Mouse (Mus musculus): ENCODE measurements around the gene Cyb5r3. TPM values are rescaled to one million over a fixed set of nuclear protein-coding genes. Genes with fewer than 3 reads are reported as not detected.
A peak's percentile ranks its signal among the peaks of the same experiment; 100 is the strongest.

The Cyb5r3 gene
- polyA plus RNA-seq, 1 experiment from 2014 or later, result 110 TPM

DNA sequence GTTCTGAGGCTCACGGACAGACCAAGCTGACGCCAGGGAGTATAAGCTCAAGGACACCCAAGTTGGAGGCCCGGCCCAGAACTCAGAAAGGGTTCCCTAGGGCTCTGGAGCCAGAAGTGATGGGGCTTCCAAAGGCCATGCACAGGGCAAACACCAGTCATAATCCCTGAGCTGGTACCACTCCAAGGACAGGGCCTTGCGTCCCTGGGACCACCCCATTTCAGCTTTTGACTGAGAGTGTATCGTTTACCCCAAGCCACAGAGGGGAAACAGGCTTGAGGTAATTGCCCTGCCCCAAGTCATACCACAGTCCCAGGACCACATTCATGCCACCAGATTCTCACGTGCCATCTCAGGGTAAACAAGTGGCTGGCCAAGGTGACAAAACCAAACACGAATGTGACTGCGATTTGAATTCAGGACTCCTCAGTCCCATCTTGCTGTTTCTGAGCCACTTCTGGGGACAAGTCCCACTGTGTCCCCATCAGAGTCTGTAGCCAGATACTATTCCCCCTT lies 4.8 kb downstream of the Cyb5r3 start:
- Histone ChIP-seq H3K27me3 (no peaks in the 10 kb centered on the region), H3K4me2 (replicated peaks) (no peak overlapping the region), H3K4me1 (peaks cover 26% of the 10 kb centered on the region), H3K9ac (0 out of 2 replicates have a peak overlapping the region, but pooled peaks have one; percentile 31), H3K27ac (0 out of 2 replicates have a peak overlapping the region, but pooled peaks have one; percentile 33), H3K9me3 (no peaks in the 10 kb centered on the region), H3K36me3 (peaks cover 17% of the 10 kb centered on the region), H3K4me3 (no peak overlapping the region)
- 86% methylated on average over 8 of the region's 8 CpGs for WGBS
- ATAC-seq (ENCODE audit: low FRiP score, low read depth), result no peak

DNA sequence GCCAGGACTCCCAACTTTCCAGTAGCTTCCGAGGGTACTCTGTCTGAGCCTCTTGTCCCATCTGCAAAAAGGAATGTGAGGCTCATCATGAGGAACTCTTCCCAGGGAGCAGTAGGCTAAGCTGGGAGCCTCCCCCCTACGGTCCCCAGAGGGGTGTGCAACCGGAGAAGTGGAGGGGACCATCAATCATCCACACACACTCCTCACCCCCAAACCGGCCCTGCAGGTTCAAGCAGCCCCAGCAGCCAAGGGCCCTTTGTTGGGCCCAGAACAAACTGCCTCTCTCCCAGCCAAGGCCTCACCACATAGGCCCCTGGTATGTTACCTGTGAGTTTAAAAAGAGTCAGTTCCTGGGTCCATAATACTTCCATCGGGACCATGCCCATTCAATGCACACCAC lies 5.3 kb downstream of the Cyb5r3 start:
- H3K9ac ChIP-seq, result peak overlapping the region; percentile 31; the same call in 1 of the 2 replicates
- no peak overlapping the region for H3K4me2 ChIP-seq (replicated peaks)
- ATAC-seq (ENCODE audit: low FRiP score, low read depth), result no peak
- H3K36me3 ChIP-seq, result peaks cover 21% of the 10 kb centered on the region
- H3K9me3 ChIP-seq, result no peaks in the 10 kb centered on the region
- 0 out of 2 replicates have a peak overlapping the region, but pooled peaks have one; percentile 44 for H3K27ac ChIP-seq
- no peak overlapping the region for H3K4me3 ChIP-seq
- H3K27me3 ChIP-seq, result no peaks in the 10 kb centered on the region
- H3K4me1 ChIP-seq, result peaks cover 24% of the 10 kb centered on the region
- WGBS, result 60% methylated on average over 5 of the region's 5 CpGs

DNA sequence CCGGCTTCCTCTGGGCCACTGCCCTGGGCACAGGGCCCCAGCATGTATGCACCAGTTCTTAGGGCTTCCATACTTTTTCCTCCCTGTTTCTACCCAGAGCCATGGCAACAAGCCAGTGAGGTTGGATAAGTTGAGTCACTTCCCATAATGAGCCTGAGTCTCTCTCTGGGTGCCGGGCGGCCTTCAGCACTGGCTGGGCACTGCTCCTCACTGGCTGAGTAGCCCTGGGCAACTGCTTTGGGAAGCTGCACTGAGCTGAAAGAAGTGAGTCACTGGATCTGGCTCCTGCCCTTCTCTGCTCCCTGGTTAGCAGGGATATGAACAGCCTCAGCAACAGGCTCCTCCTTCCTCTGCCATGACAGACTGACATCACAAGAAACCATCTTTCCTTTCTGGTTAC lies 5.8 kb downstream of the Cyb5r3 start:
- WGBS, result 79% methylated on average over 3 of the region's 3 CpGs
- Histone ChIP-seq H3K4me3 (no peak overlapping the region), H3K27ac (peak overlapping the region; percentile 44; the same call in 1 of the 2 replicates), H3K27me3 (no peaks in the 10 kb centered on the region), H3K9me3 (no peaks in the 10 kb centered on the region), H3K4me1 (peaks cover 24% of the 10 kb centered on the region), H3K36me3 (peaks cover 26% of the 10 kb centered on the region), H3K9ac (no peak overlapping the region), H3K4me2 (replicated peaks) (no peak overlapping the region)
- no peak for ATAC-seq (ENCODE audit: low FRiP score, low read depth)

DNA sequence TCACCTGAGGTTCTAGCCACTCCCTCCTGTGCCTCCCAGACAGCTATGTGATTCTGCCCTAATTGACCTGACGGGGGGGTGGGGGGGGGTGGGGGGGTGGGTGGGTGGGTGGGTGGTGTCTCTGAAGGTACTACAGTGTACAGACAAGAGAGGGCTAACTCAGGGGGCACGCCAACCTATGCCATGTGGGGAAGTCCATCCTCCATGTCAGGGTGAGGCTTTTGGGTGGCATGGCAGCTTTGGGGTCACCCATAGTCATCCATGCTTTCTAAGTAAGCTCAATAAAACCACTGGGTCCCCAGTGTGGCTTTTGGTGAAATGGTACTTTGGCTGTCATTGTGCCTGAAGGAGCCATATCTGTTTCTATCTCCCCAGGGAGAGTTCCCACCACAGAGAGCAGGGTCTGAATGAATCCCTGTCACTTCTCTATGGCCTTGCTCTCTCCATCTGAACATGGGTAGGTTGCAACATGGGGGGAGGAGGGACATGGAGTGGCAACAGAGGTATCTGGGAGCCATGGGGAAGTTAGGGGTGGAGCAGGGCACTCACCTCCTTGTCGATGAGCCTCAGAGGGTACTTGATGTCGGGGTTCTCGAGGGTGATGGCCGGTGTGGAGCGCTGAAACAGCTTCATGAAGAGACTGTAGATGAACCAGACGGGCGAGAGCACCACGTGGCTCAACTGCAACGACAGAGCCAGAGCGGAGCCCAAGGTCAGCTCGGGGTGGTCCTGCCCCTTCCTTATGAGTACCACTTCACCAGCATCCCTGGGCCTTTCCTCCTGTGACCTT lies 6.7 kb downstream of the Cyb5r3 start:
- Histone ChIP-seq H3K27ac (no peak overlapping the region), H3K9me3 (no peaks in the 10 kb centered on the region), H3K4me3 (no peak overlapping the region), H3K36me3 (peaks cover 36% of the 10 kb centered on the region), H3K4me2 (replicated peaks) (no peak overlapping the region), H3K4me1 (peaks cover 16% of the 10 kb centered on the region), H3K9ac (no peak overlapping the region), H3K27me3 (no peaks in the 10 kb centered on the region)
- 90% methylated on average over 13 of the region's 13 CpGs for WGBS
- ATAC-seq (ENCODE audit: low FRiP score, low read depth), result no peak

DNA sequence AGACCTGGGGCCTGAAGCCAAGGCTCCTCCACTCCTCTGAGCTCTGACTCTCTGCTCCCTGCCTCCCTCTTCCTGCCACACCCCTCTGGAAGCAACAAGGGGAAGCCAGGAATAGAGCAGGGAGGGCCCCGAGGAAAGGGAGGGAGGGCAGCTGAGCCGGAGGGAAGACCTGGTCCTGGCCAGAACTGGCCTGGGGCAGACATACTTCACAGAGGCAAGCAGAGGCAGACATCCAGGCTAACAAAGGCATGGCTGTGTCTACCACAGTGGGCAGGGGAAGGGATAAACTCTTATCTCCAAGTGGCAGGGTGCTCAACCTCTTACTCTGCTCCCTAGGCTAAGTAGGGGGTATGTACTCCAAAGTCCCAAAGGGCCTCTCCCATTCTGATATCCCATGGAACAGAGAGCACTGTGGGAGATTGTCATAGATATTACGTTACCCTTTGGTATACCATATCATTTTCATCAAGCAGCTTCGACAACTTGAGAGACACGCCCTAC lies 7.4 kb downstream of the Cyb5r3 start:
- H3K9me3 ChIP-seq, result no peaks in the 10 kb centered on the region
- 65% methylated on average over 5 of the region's 5 CpGs for WGBS
- H3K4me2 ChIP-seq (replicated peaks), result no peak overlapping the region
- no peak overlapping the region for H3K4me3 ChIP-seq
- no peak for ATAC-seq (ENCODE audit: low FRiP score, low read depth)
- H3K27me3 ChIP-seq, result no peaks in the 10 kb centered on the region
- no peak overlapping the region for H3K9ac ChIP-seq
- H3K36me3 ChIP-seq, result peaks cover 43% of the 10 kb centered on the region
- peaks cover 9% of the 10 kb centered on the region for H3K4me1 ChIP-seq
- no peak overlapping the region for H3K27ac ChIP-seq

DNA sequence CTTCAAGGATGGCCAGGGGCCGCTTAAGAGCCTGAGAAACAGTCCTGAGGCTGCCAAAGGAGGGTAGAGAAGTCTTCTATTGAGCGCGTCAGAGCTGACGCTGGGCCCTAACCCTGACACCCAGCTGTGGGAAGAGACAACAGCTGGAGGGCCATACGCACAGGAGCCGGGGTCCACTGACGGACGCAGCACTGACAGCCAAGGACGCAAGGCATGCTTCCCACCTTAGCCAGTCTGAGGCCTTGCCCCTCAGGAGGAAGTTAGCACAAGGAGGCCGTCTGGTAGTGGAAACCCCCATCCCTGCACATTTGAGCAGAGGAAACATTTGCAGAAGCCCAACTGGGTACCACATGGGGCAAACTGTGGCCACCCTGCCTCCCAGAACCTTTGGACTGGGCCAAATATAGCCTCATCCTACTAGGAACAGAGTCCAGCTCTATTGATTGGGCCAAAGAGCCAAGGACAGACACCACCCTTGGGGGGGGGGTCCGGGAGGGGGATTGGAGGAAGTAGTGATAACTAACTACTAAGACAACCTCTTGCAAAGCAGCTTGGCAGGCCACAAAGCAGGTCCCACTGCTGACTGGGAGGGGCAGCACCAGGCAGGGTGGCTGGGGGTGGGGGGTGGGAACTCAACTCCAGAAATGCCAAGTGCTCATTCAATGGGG lies 9.4 kb downstream of the Cyb5r3 start:
- Histone ChIP-seq H3K4me1 (peaks cover 4% of the 10 kb centered on the region; the same call in 1 of the 2 replicates), H3K36me3 (peaks cover 63% of the 10 kb centered on the region), H3K9me3 (no peaks in the 10 kb centered on the region), H3K9ac (no peak overlapping the region), H3K4me3 (no peak overlapping the region), H3K27ac (no peak overlapping the region), H3K4me2 (replicated peaks) (no peak overlapping the region), H3K27me3 (no peaks in the 10 kb centered on the region)
- WGBS, result 87% methylated on average over 11 of the region's 11 CpGs
- ATAC-seq (ENCODE audit: low FRiP score, low read depth), result no peak

DNA sequence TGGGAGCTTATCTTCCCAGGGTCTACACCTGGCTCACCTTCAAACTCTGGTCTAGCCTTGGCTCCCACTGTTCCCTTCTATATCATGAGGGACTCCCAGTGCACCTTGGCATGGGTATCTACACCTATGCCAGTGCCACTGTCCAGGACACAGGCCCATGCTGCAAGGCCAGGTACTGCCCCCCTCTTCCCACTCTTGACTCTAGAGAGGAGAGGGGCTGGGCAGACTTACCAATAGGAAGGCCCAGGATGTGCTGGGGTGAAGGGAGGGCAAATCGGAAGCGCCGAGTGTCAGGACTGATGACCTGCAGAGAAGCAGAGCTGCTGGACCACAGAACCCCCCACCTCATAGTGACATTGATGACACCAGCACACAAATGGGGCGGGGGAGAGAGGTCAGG lies 10.4 kb downstream of the Cyb5r3 start:
- Histone ChIP-seq H3K4me2 (replicated peaks) (no peak overlapping the region), H3K9ac (no peak overlapping the region), H3K4me3 (no peak overlapping the region), H3K9me3 (no peaks in the 10 kb centered on the region), H3K36me3 (peaks cover 72% of the 10 kb centered on the region), H3K4me1 (peaks cover 4% of the 10 kb centered on the region; the same call in 1 of the 2 replicates), H3K27ac (no peak overlapping the region), H3K27me3 (no peaks in the 10 kb centered on the region)
- ATAC-seq (ENCODE audit: low FRiP score, low read depth), result no peak
- 94% methylated on average over 4 of the region's 4 CpGs for WGBS

DNA sequence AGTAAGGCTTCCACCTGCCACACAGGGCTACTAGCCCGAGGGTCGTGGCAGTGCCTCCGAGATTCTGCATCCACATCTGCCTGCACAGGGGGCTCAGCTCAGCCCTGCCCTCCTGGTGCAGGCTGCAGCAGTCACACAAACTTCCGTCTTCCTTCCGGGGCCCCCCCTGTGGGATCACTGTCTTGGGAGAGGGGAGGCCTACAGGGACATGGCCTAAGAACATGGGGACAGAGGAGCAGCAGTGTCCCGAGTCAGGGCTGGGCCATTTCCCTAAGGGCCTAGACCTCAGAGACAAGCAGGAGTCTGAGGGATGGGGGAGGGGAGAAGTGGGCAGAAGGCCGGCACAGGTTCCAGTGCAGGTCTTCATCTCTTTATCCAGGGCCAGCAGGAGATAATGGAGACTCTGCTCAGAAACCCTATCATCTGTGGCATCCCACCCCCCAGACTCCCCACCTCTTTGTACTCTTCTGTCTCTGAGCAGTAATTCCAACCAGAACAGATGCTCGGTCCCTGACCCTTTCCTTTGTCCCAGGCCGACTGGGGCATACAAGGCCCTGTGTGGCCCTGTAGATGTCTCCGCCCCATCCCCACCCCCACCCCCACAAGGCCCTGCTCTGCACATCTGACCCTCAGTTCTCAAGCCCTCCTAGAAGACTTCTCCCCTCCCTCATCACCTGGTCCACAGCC lies 11.2 kb downstream of the Cyb5r3 start:
- H3K27ac ChIP-seq, result no peak overlapping the region
- H3K4me3 ChIP-seq, result no peak overlapping the region
- no peak overlapping the region for H3K9ac ChIP-seq
- H3K36me3 ChIP-seq, result peaks cover 72% of the 10 kb centered on the region
- no peak overlapping the region for H3K4me2 ChIP-seq (replicated peaks)
- no peaks in the 10 kb centered on the region for H3K4me1 ChIP-seq
- 69% methylated on average over 10 of the region's 10 CpGs for WGBS
- no peaks in the 10 kb centered on the region for H3K9me3 ChIP-seq
- no peaks in the 10 kb centered on the region for H3K27me3 ChIP-seq
- ATAC-seq (ENCODE audit: low FRiP score, low read depth), result no peak

DNA sequence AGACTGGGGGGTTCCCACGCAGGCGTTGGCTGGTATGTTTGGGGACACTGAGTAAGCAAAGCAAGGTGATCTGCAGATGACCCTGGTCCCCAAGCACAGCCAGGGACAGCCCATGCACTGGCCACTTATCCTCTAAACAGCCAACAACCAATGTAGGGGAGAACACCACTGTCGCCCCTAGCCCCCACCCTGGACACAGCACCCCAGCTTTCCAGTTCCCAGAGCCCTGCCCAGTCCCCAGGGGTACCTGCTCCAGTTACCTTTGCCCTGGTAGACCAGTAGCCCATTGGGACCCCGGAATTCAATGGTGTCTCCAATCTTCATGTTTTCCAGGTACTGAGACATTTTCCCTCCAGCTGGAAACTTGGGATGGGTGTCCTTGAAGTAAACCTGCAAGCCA lies 11.8 kb downstream of the Cyb5r3 start:
- no peak overlapping the region for H3K4me2 ChIP-seq (replicated peaks)
- no peaks in the 10 kb centered on the region for H3K9me3 ChIP-seq
- no peak overlapping the region for H3K4me3 ChIP-seq
- H3K36me3 ChIP-seq, result peaks cover 70% of the 10 kb centered on the region
- H3K9ac ChIP-seq, result no peak overlapping the region
- H3K27me3 ChIP-seq, result no peaks in the 10 kb centered on the region
- H3K27ac ChIP-seq, result no peak overlapping the region
- no peak for ATAC-seq (ENCODE audit: low FRiP score, low read depth)
- WGBS, result 88% methylated on average over 4 of the region's 4 CpGs
- no peaks in the 10 kb centered on the region for H3K4me1 ChIP-seq

DNA sequence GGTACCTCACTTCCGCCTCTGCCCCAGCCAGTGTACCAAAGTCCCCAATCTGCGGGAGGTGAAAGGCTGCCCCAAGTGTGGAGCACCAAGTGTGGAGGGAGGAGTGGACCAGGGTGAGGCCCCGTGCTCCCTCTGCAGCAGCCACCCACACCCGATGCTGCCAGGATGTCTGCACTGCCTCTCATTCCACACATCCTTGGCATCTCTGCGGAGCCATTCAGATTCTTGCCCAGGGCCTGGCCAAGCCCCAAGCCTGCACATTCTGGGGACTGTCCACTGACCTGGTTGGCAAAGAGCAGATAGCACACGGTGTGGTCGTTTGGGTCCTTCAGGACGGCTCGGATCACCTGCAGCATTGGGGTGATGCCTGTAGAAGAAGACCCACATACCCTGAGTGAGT lies 12.6 kb downstream of the Cyb5r3 start:
- Histone ChIP-seq H3K9me3 (no peaks in the 10 kb centered on the region), H3K4me1 (no peaks in the 10 kb centered on the region), H3K27me3 (no peaks in the 10 kb centered on the region), H3K36me3 (peaks cover 66% of the 10 kb centered on the region), H3K9ac (no peak overlapping the region), H3K27ac (no peak overlapping the region), H3K4me3 (no peak overlapping the region), H3K4me2 (replicated peaks) (no peak overlapping the region)
- 97% methylated on average over 9 of the region's 9 CpGs for WGBS
- ATAC-seq (ENCODE audit: low FRiP score, low read depth), result no peak

DNA sequence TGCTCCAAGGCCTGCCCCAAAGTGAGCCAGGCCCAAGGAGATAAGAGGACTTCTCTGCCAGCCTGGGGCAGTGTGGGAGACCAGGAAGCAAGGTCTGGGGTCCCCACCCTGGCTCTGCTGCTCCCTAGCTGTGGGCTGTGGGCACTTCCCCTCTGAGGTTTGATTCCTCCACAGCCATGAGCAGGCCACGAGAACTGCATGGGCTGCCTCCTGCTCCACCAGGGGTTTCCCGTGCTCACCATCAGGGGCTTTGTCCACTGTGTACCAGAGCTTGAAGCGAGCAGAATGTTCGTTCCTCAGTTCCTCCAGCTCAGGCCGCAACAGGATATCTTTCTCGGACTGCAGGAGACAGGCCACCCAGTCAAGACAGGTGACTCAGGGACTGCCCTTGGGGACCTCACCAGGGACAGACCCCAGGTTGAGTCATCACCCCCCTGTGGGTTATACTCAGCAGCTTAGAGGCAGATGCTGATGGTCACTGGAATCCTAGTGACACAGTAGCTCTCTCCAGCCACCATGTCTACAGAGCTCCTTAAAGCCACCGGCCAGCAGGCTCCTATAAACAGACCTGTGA lies 13.7 kb downstream of the Cyb5r3 start:
- 86% methylated on average over 7 of the region's 7 CpGs for WGBS
- H3K27ac ChIP-seq, result no peak overlapping the region
- H3K36me3 ChIP-seq, result peaks cover 71% of the 10 kb centered on the region
- no peak overlapping the region for H3K4me3 ChIP-seq
- no peaks in the 10 kb centered on the region for H3K27me3 ChIP-seq
- H3K4me2 ChIP-seq (replicated peaks), result no peak overlapping the region
- H3K9me3 ChIP-seq, result no peaks in the 10 kb centered on the region
- no peak for ATAC-seq (ENCODE audit: low FRiP score, low read depth)
- H3K9ac ChIP-seq, result no peak overlapping the region
- no peaks in the 10 kb centered on the region for H3K4me1 ChIP-seq

Measured in limb, embryonic 13.5 days (tissue).